Mouse (Mus musculus): ENCODE data around the gene Pcsk5.

GRCm38 (mm10) chr19:17874388-17874787, 37.0 kb upstream of the Pcsk5 start:
- TF ChIP-seq MAX (IDR thresholded peaks at IDR 0.05; ENCODE audit: low read length) (no peak), POLR2A (IDR thresholded peaks at IDR 0.05; ENCODE audit: low read depth, low read length) (no peak), CTCF (conservative IDR thresholded peaks at IDR 0.05 in 1 of 2, IDR thresholded peaks at IDR 0.05 in 1 of 2; ENCODE audit: low read depth in 2 of 2, low read length in 2 of 2) (no peak)
